Mouse (Mus musculus) liver, embryonic 16.5 days (tissue): ENCODE results near the gene Tmem255b. TPM values are rescaled to one million over a fixed set of nuclear protein-coding genes. Genes with fewer than 3 reads are reported as not detected.

Experiments
- ATAC-seq: fragments of 200-750 bp; cut with Nextera tagmentation; 2 replicates; pipeline ENCODE4 v1.8.0; 2017; ENCODE audit warnings: low read depth, mild to moderate bottlenecking, moderate number of reproducible peaks, moderate library complexity
- H3K27ac ChIP-seq: fragments of 300-500 bp; sonication (generic); 2 replicates; pipeline ENCODE4 v1.5.1; 2014; ENCODE audit warnings: mild to moderate bottlenecking, low read length
- H3K27me3 ChIP-seq: fragments of 300-500 bp; sonication (generic); 2 replicates; pipeline ENCODE4 v1.6.1; 2014; ENCODE audit warnings: low read depth, low read length, mixed read lengths; ENCODE audit not compliant: control insufficient read depth, insufficient read depth
- H3K36me3 ChIP-seq: fragments of 300-500 bp; sonication (generic); 2 replicates; pipeline ENCODE4 v1.6.1; 2014; ENCODE audit warnings: mild to moderate bottlenecking; ENCODE audit not compliant: control insufficient read depth, insufficient read depth
- H3K4me1 ChIP-seq: fragments of 300-500 bp; sonication (generic); 2 replicates; pipeline ENCODE4 v1.6.1; 2014; ENCODE audit warnings: low read depth, low read length, mixed read lengths; ENCODE audit not compliant: control insufficient read depth
- H3K4me2 ChIP-seq: fragments of 300-500 bp; sonication (generic); 2 replicates; pipeline ENCODE4 v1.6.1; 2014; ENCODE audit warnings: low read depth, low read length, mixed read lengths
- H3K4me3 ChIP-seq: fragments of 300-500 bp; sonication (generic); 2 replicates; pipeline ENCODE4 v1.5.1; 2014; ENCODE audit warnings: low read depth, mild to moderate bottlenecking, low read length
- H3K9ac ChIP-seq: fragments of 300-500 bp; sonication (generic); 2 replicates; pipeline ENCODE4 v1.6.1; 2014; ENCODE audit warnings: low read depth, low read length
- H3K9me3 ChIP-seq: fragments of 300-500 bp; sonication (generic); replicated peaks from 2 replicates; pipeline ENCODE4 v1.6.1; 2016; ENCODE audit warnings: low read length; ENCODE audit not compliant: control insufficient read depth
- WGBS: fragments of 180-500 bp; shearing (Covaris S2); extraction: QIAGEN DNeasy Blood & Tissue Kit; methylation state at CpG from one replicate; pipeline ENCODE4 v1.1.7; 2014; ENCODE audit not compliant: insufficient replicate concordance; 5-methylcytosine and 5-hydroxymethylcytosine counted together
- polyA plus RNA-seq: library from polyadenylated mRNA; unstranded; fragments of >200 nt; fragmentation: Nextera tagmentation; extraction: Ambion mirVana; gene quantifications from 2 replicates; pipeline ENCODE4 v1.2.1, GENCODE M21; 2015

Gene Tmem255b
- polyA plus RNA-seq, 1 experiment from 2014 or later = 0.12 TPM

DNA sequence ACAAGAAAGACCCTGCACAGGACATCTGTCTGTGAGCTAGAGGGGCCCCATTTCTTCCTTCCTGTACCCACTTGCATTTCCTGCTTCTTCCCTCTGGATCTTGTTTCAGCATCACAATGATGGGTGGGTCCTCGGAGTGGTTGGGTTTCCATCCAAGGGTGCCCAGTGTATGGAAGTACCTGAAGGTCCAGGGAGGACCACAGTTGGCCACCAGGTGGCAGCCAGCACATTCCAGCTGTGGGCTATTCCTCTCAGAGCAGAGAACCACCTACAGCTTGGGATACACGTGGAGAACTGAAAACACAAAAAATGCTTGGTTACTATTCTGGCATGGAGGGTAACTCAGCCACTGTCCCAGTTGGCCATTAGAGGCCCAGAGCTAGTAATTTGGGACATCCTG is 20.3 kb downstream of the Tmem255b start:
- 25% methylated on average over 2 of the region's 2 CpGs for WGBS
- Histone ChIP-seq H3K9me3 (no peaks in the 10 kb centered on the region), H3K4me1 (no peaks in the 10 kb centered on the region), H3K27me3 (no peaks in the 10 kb centered on the region), H3K4me3 (no peak overlapping the region), H3K27ac (no peak overlapping the region), H3K36me3 (no peaks in the 10 kb centered on the region), H3K4me2 (no peak overlapping the region), H3K9ac (no peak overlapping the region)
- ATAC-seq = no peak

DNA sequence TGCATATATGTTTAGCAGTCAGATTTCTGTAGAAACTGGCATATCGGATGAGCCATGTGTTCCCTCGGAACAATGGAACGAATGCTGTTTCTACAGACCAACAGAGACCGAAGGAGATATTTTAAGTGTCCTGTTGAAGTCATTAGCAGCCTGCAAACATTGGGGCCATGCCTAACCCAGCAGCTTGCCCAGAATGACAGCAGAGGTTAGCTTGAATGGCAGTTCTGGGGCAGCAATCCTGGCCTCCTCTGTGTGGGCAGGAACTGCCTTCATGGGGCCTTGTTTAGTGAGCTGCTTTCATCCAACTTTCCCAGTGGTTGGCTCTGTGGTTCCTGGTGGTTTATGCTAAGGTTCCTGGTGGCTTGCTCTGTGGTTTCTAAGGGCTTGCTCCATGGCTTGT is 24.4 kb downstream of the Tmem255b start:
- 84% methylated on average over 4 of the region's 4 CpGs for WGBS
- Histone ChIP-seq H3K27ac (no peak overlapping the region), H3K9me3 (no peaks in the 10 kb centered on the region), H3K36me3 (no peaks in the 10 kb centered on the region), H3K4me3 (no peak overlapping the region), H3K4me2 (no peak overlapping the region), H3K27me3 (no peaks in the 10 kb centered on the region), H3K9ac (no peak overlapping the region), H3K4me1 (peaks cover 3% of the 10 kb centered on the region; the same call in 1 of the 2 replicates)
- no peak for ATAC-seq

DNA sequence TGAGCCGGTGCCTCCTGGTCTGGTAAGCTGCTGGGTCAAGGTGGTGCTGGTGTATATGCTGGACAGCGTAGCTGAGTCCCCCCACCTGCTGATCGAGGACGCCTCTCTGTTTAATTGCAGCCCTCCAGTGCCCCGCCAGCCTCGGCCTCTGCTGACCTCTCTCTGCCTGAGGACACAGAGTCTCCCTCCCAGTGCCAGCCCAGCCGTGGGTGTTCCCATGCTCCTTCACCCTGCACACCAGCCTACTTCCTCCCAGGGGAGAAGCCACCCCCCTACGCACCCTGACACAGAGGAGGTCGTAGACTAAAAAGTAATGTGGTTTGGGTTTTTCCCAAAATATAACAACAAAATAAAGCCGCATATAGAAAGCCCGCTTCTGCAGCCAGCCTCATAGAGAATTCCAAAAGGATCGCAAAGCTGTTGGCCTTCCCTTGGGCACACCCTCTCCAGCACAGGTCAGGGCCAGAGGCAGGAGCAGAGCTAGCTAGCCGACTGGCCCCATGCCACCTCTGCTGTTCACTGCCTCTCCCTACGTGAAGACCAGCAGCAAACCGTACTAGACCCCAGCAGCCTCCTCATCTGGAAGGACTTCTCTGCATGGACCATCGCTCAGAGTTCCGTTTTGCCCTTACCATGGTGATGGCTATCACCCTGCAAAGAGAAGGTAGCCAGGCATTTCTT is 26.2 kb downstream of the Tmem255b start:
- 62% methylated on average over 17 of the region's 17 CpGs for WGBS
- peaks cover 3% of the 10 kb centered on the region; the same call in 1 of the 2 replicates for H3K4me1 ChIP-seq
- ATAC-seq = no peak

DNA sequence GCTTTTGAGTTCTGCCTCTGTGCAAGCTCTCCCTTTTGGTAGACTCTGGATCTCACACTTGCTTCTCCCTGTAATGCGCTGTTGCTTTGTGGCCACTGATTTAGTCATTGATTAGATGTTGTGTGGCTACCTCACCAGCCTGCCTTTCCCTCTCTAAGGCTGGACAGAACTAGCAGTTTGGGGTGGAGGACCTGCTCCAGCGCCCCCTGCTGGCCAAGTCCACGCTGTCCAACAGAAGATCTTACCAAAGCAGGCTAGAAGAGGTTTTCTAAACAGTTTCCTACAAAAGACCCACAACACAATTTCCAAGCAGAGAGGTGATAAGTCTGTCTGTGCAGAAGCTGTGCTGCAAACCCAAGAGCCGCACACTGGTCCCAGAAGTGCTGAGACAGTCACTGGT is 26.9 kb downstream of the Tmem255b start:
- H3K36me3 ChIP-seq = no peaks in the 10 kb centered on the region
- no peak overlapping the region for H3K4me2 ChIP-seq
- H3K27ac ChIP-seq = no peak overlapping the region
- ATAC-seq = no peak
- no peaks in the 10 kb centered on the region for H3K27me3 ChIP-seq
- peaks cover 3% of the 10 kb centered on the region; the same call in 1 of the 2 replicates for H3K4me1 ChIP-seq
- no peak overlapping the region for H3K9ac ChIP-seq
- 18% methylated on average over 4 of the region's 4 CpGs for WGBS
- H3K4me3 ChIP-seq = no peak overlapping the region
- H3K9me3 ChIP-seq = no peaks in the 10 kb centered on the region

More for the DNA sequence above, 26.2 kb downstream of the Tmem255b start:
- H3K27ac ChIP-seq = no peak overlapping the region
- no peaks in the 10 kb centered on the region for H3K9me3 ChIP-seq
- no peaks in the 10 kb centered on the region for H3K36me3 ChIP-seq
- no peak overlapping the region for H3K9ac ChIP-seq
- H3K4me3 ChIP-seq = no peak overlapping the region
- no peaks in the 10 kb centered on the region for H3K27me3 ChIP-seq
- no peak overlapping the region for H3K4me2 ChIP-seq

DNA sequence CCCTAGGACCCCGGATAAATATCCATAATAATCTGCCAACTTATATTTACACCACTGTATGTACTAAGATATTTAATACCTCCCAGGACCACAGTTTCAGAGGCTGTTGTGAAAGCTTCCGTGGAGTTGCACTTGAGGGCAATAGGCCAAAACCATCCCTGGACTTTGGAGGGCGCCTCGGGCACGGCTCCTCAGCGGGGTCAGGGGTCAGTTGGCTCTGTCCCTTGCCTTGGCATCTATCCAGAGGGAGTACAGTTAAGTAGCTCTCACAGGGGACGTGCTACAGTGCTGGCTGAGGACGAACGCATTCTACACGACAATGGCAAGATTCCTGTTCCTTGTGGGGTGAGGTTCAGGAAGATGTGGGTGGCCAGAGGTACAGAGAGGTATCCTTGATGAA is 27.4 kb downstream of the Tmem255b start:
- peak; percentile 86 for ATAC-seq

DNA sequence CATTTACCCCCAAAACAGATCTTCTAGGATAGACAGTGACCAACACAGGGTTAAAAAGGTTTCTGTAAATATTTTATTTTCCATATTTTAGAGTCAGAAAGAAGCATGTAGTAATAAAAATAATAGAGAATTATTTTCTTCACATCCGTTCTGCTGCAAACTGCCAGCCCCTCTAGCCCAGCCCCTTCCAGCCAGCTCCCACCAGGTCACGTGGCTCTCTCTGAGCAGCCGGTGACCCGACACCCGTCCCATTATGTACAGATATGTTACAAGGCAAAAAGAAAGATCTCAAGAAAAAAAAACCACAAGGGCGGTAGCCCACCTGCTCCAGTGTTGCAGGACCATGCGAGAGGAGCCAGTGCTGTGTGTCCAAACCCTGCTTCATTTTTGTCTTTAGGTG is 30.3 kb downstream of the Tmem255b start:
- H3K4me2 ChIP-seq = no peak overlapping the region
- ATAC-seq = no peak
- peaks cover 3% of the 10 kb centered on the region; the same call in 1 of the 2 replicates for H3K4me1 ChIP-seq
- no peaks in the 10 kb centered on the region for H3K36me3 ChIP-seq
- no peak overlapping the region for H3K9ac ChIP-seq
- no peaks in the 10 kb centered on the region for H3K9me3 ChIP-seq
- no peak overlapping the region for H3K4me3 ChIP-seq
- no peaks in the 10 kb centered on the region for H3K27me3 ChIP-seq
- 61% methylated on average over 7 of the region's 7 CpGs for WGBS
- H3K27ac ChIP-seq = no peak overlapping the region

More for the DNA sequence above, 27.4 kb downstream of the Tmem255b start:
- no peaks in the 10 kb centered on the region for H3K36me3 ChIP-seq
- H3K9me3 ChIP-seq = no peaks in the 10 kb centered on the region
- H3K4me1 ChIP-seq = peaks cover 3% of the 10 kb centered on the region; the same call in 1 of the 2 replicates
- no peak overlapping the region for H3K27ac ChIP-seq
- H3K27me3 ChIP-seq = no peaks in the 10 kb centered on the region
- H3K4me2 ChIP-seq = no peak overlapping the region
- H3K4me3 ChIP-seq = no peak overlapping the region
- no peak overlapping the region for H3K9ac ChIP-seq
- 50% methylated on average over 10 of the region's 10 CpGs for WGBS

DNA sequence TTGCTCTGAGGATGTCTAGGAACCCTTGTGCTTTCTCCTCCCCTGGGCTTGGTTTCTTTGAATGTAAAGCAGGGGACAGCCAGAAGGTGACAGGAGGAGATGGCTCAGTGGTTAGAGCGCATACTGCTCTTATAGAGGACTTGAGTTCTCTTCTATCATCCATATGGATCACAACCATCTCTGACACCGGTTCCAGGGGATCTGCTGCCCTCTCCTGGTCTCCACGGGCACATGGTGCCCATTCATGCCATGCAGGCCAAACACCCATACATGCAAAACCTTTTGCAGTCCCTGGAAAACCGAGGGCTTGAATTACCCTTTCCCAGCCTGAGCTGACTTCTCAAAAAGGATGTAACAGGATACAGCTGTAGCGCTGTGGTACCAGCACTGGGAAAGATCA is 32.0 kb downstream of the Tmem255b start:
- no peak overlapping the region for H3K27ac ChIP-seq
- no peaks in the 10 kb centered on the region for H3K27me3 ChIP-seq
- no peaks in the 10 kb centered on the region for H3K9me3 ChIP-seq
- 47% methylated on average over 5 of the region's 5 CpGs for WGBS
- H3K36me3 ChIP-seq = no peaks in the 10 kb centered on the region
- H3K4me3 ChIP-seq = no peak overlapping the region
- H3K4me1 ChIP-seq = peaks cover 2% of the 10 kb centered on the region; the same call in 1 of the 2 replicates
- H3K4me2 ChIP-seq = no peak overlapping the region
- no peak overlapping the region for H3K9ac ChIP-seq
- no peak for ATAC-seq

DNA sequence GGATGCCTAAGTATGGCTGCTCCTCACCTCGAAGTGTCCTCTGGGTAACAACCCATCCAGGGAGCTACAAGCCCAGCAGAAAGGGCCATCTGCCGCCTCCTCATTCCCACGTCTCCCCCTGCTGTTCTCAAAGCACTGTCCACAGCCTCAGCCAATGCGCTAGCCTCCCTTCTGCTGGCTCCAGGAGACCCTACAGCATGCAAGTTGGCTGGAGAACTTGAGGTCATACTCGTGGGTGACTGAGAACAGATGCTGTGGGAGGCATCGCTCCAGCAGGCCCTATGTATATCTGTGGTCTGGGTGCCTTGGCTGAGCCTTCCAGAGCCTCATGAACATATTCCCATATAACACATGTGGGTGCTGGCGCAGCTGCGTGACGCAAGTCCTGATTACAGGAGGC is 33.7 kb downstream of the Tmem255b start:
- Histone ChIP-seq H3K4me2 (no peak overlapping the region), H3K36me3 (no peaks in the 10 kb centered on the region), H3K4me3 (no peak overlapping the region), H3K9ac (no peak overlapping the region), H3K4me1 (no peaks in the 10 kb centered on the region), H3K27ac (no peak overlapping the region), H3K9me3 (no peaks in the 10 kb centered on the region), H3K27me3 (no peaks in the 10 kb centered on the region)
- 65% methylated on average over 9 of the region's 9 CpGs for WGBS
- ATAC-seq = no peak

DNA sequence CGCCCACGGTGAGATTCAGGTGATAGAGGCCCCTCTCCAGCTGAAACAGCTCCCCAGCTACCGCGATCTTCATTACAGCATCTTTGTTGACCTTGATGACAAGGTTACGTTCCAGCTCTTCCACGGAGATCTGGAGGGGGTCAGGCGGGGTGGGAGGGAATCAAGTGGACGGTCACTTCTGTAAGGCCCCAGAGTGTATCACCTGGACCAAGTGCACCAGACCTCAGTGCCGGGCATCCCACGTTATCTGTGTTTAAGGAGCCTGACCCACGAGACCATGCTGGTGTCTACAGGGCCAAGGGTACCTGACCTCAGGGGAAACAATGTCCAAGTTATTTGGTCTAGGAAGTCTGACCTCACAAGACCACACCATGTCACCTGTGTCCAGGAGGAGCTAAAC is 36.5 kb downstream of the Tmem255b start:
- H3K36me3 ChIP-seq = no peaks in the 10 kb centered on the region
- H3K4me2 ChIP-seq = no peak overlapping the region
- no peaks in the 10 kb centered on the region for H3K27me3 ChIP-seq
- H3K4me1 ChIP-seq = no peaks in the 10 kb centered on the region
- no peak for ATAC-seq
- no peak overlapping the region for H3K27ac ChIP-seq
- no peak overlapping the region for H3K4me3 ChIP-seq
- H3K9ac ChIP-seq = no peak overlapping the region
- H3K9me3 ChIP-seq = no peaks in the 10 kb centered on the region
- 61% methylated on average over 11 of the region's 11 CpGs for WGBS
